In the genomic region with DNA sequence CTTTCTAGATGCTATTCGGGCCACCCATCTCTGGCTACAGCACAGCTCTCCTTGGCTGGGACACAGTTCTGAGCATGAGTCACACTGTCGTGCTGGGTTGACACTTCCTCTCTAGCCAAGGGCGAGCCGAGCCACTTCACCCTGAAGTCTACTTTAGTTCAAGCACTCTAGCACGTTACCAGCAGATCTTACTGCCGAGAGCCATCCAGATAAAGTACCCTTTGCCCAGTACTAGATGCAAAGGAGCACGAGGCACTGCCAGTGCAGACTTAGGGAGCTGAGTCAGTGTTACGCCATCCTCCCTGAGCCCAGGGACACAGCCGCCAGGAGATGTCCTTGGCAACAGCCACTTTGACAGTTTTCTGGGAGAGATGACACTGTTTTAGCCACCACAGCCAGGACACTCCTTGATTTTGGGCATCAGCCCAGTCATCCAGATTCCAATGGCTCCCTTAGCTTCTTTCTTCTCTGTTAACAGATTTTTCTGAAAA, we compare ENCODE assay signal across 9 mouse cellular contexts. TPM values are rescaled to one million over a fixed set of nuclear protein-coding genes. Genes with fewer than 3 reads are reported as not detected.
DNase-seq lines count a peak whose midpoint lies in the region; ATAC-seq and TF ChIP-seq lines count a peak whose summit lies in the region.
"Had no signal": no experiment of that assay in that cellular context is flagged by ENCODE, and none has a peak within 500 bp of the region (broad histone marks: within the 10 kb centered on the region; RNA-seq: fewer than 3 reads in every experiment).

No protein-coding gene starts in this region.

- no peaks in the 10 kb centered on the region for H3K79me3 ChIP-seq in C2C12 (ENCODE audit: low read depth)

- no peaks in the 10 kb centered on the region for H3K27me3 ChIP-seq in forebrain, embryonic 14.5 days (replicated peaks; ENCODE audit: control insufficient read depth, insufficient read depth, low read length)
- H3K27me3 ChIP-seq in forebrain, embryonic 12.5 days = no peaks in the 10 kb centered on the region
- no peaks in the 10 kb centered on the region for H3K27me3 ChIP-seq in C2C12 (ENCODE audit: control insufficient read depth, insufficient read depth, insufficient read length)
- H3K27me3 ChIP-seq in kidney, embryonic 16.5 days (ENCODE audit: insufficient read depth, low read length) = no peaks in the 10 kb centered on the region

- DNase-seq in forebrain, embryonic 14.5 days (ENCODE audit: low spot score) = peak; percentile 11
- DNase-seq in cerebellum, postnatal 14 days = peak; percentile 50 to 74
- DNase-seq in layer of hippocampus, postnatal 14 days (ENCODE audit: low spot score in 2 of 2) = peak; percentile 56 to 70
- DNase-seq in urinary bladder, postnatal 4 days (ENCODE audit: low spot score in 2 of 2) = peak; percentile 36 to 58
- DNase-seq in yolk sac, embryonic 10.5 days (ENCODE audit: low spot score) = no peak

- no peak overlapping the region for H3K9ac ChIP-seq in forebrain, embryonic 14.5 days (ENCODE audit: low read length)
- H3K9ac ChIP-seq in forebrain, embryonic 12.5 days = no peak overlapping the region
- no peak overlapping the region for H3K9ac ChIP-seq in kidney, embryonic 16.5 days (replicated peaks; ENCODE audit: low read length)

- no peak overlapping the region for H3ac ChIP-seq in C2C12 (ENCODE audit: control insufficient read depth, insufficient read length, low read depth)

- no peaks in the 10 kb centered on the region for H3K4me1 ChIP-seq in forebrain, embryonic 14.5 days (ENCODE audit: control insufficient read depth, insufficient read depth, low read length)
- no peaks in the 10 kb centered on the region for H3K4me1 ChIP-seq in forebrain, embryonic 12.5 days
- peaks cover 16% of the 10 kb centered on the region for H3K4me1 ChIP-seq in kidney, embryonic 16.5 days (ENCODE audit: insufficient read depth, low read length)

- 86% methylated on average over 9 of the region's 9 CpGs for WGBS in forebrain, embryonic 14.5 days
- WGBS in forebrain, embryonic 12.5 days = 90% methylated on average over 9 of the region's 9 CpGs
- WGBS in kidney, embryonic 16.5 days = 75% methylated on average over 9 of the region's 9 CpGs

- H3K27ac ChIP-seq in forebrain, embryonic 14.5 days (ENCODE audit: low read depth, low read length) = no peak overlapping the region
- no peak overlapping the region for H3K27ac ChIP-seq in forebrain, embryonic 12.5 days
- no peak overlapping the region for H3K27ac ChIP-seq in kidney, embryonic 16.5 days (ENCODE audit: low read length)

- no peaks in the 10 kb centered on the region for H3K79me2 ChIP-seq in C2C12 (ENCODE audit: control insufficient read depth, insufficient read depth)

- H3K36me3 ChIP-seq in forebrain, embryonic 14.5 days (ENCODE audit: control insufficient read depth, insufficient read depth, low read length) = no peaks in the 10 kb centered on the region
- no peaks in the 10 kb centered on the region for H3K36me3 ChIP-seq in forebrain, embryonic 12.5 days (replicated peaks)
- no peaks in the 10 kb centered on the region for H3K36me3 ChIP-seq in C2C12 (ENCODE audit: control insufficient read depth, insufficient read depth)
- H3K36me3 ChIP-seq in kidney, embryonic 16.5 days (ENCODE audit: insufficient read depth, low read length) = no peaks in the 10 kb centered on the region

- H3K9me3 ChIP-seq in forebrain, embryonic 14.5 days (replicated peaks; ENCODE audit: control insufficient read depth, low read length) = no peaks in the 10 kb centered on the region
- no peaks in the 10 kb centered on the region for H3K9me3 ChIP-seq in forebrain, embryonic 12.5 days
- no peaks in the 10 kb centered on the region for H3K9me3 ChIP-seq in kidney, embryonic 16.5 days (ENCODE audit: low read length)

- ATAC-seq in forebrain, embryonic 14.5 days = no peak
- ATAC-seq in forebrain, embryonic 12.5 days (ENCODE audit: low FRiP score) = no peak
- ATAC-seq in kidney, embryonic 16.5 days (ENCODE audit: low FRiP score, low TSS enrichment) = no peak

- TF ChIP-seq CTCF in C2C12 (IDR thresholded peaks at IDR 0.05; ENCODE audit: control insufficient read depth, insufficient read depth, insufficient read length) = no peak

- H3K4me3 ChIP-seq in forebrain, embryonic 14.5 days (ENCODE audit: low read depth, low read length) = no peak overlapping the region
- no peak overlapping the region for H3K4me3 ChIP-seq in forebrain, embryonic 12.5 days (replicated peaks)
- no peak overlapping the region for H3K4me3 ChIP-seq in C2C12 (ENCODE audit: insufficient read depth, poor library complexity, severe bottlenecking)
- H3K4me3 ChIP-seq in kidney, embryonic 16.5 days (ENCODE audit: low read length) = no peak overlapping the region

- no peak overlapping the region for H3K4me2 ChIP-seq in forebrain, embryonic 14.5 days (ENCODE audit: low read length)
- no peak overlapping the region for H3K4me2 ChIP-seq in forebrain, embryonic 12.5 days
- H3K4me2 ChIP-seq in kidney, embryonic 16.5 days (replicated peaks; ENCODE audit: low read depth, low read length) = no peak overlapping the region

TF ChIP-seq in C2C12, 6 proteins besides CTCF, POLR2A, EP300 and RAD21:
- TF ChIP-seq MYOG (IDR thresholded peaks at IDR 0.05; ENCODE audit: control insufficient read depth, extremely low read depth, insufficient read length) (no peak), MYOD1 (IDR thresholded peaks at IDR 0.05; ENCODE audit: control insufficient read depth, insufficient read length, low read depth) (peak; percentile 99), FOSL1 (IDR thresholded peaks at IDR 0.05; ENCODE audit: insufficient read depth, low read length, poor library complexity, severe bottlenecking) (no peak), CEBPB (IDR thresholded peaks at IDR 0.05; ENCODE audit: low read depth) (peak; percentile 89), MAX (IDR thresholded peaks at IDR 0.05) (peak; percentile 79), USF1 (IDR thresholded peaks at IDR 0.05; ENCODE audit: low read depth) (no peak)
TF ChIP-seq in C2C12: peak in this region for 3.

RNA-seq across cellular contexts. Expression of gene Tekt3, which starts 34.8 kb away (rescaled TPM):
- polyA plus RNA-seq in forebrain, embryonic 14.5 days (2014; fragmentation: Nextera tagmentation; extraction: Ambion mirVana) = not detected in 2 replicates
- not detected in 2 replicates for polyA plus RNA-seq in forebrain, embryonic 12.5 days (2016; fragmentation: Nextera tagmentation; extraction: Ambion mirVana)
- not detected for polyA plus RNA-seq in C2C12 (2012; fragmentation: generic; extraction: Trizol)
- total RNA-seq in layer of hippocampus, postnatal 14 days (2021) = under 1 TPM in 1 of 2 experiments, not detected in 1; 0.36 TPM
- polyA plus RNA-seq in kidney, embryonic 16.5 days (2015; fragmentation: Nextera tagmentation; extraction: Ambion mirVana) = not detected in 2 replicates
- total RNA-seq: hematopoietic stem cell, adult 5-6 weeks had no signal
